Mouse (Mus musculus): ENCODE results near the gene Myo19. TPM values are rescaled to one million over a fixed set of nuclear protein-coding genes. Genes with fewer than 3 reads are reported as not detected.

Myo19 gene
- polyA plus RNA-seq, 1 experiment from 2014 or later: 8.8 TPM

- 1% methylated on average over 49 of the region's 49 CpGs for WGBS
- Histone ChIP-seq H3K36me3 (no peaks in the 10 kb centered on the region), H3K9ac (no peak within 1 kb of the TSS), H3K27me3 (peaks cover 61% of the 10 kb centered on the region), H3K4me2 (replicated peaks) (peak within 1 kb of the TSS; percentile 54), H3K4me3 (peak within 1 kb of the TSS; percentile 33), H3K27ac (no peak within 1 kb of the TSS), H3K4me1 (peaks cover 19% of the 10 kb centered on the region), H3K9me3 (replicated peaks) (no peaks in the 10 kb centered on the region)
- ATAC-seq (ENCODE audit: low FRiP score): no peak
Observed at GRCm38 (mm10) chr11:84957591-84958270, 77.8 kb downstream of the Myo19 start, which contains the start of gene Car4. TSS of gene Car4 (plus strand) at chr11:84957786.

GRCm38 (mm10) chr11:84958271-84958630, 78.3 kb downstream of the Myo19 start:
- no peak for ATAC-seq (ENCODE audit: low FRiP score)
- 3% methylated on average over 11 of the region's 11 CpGs for WGBS
- no peak overlapping the region for H3K9ac ChIP-seq
- H3K36me3 ChIP-seq: no peaks in the 10 kb centered on the region
- H3K4me1 ChIP-seq: peaks cover 19% of the 10 kb centered on the region
- peak overlapping the region; percentile 54 for H3K4me2 ChIP-seq (replicated peaks)
- peak overlapping the region; percentile 33 for H3K4me3 ChIP-seq
- no peaks in the 10 kb centered on the region for H3K9me3 ChIP-seq (replicated peaks)
- H3K27me3 ChIP-seq: peaks cover 60% of the 10 kb centered on the region
- no peak overlapping the region for H3K27ac ChIP-seq

GRCm38 (mm10) chr11:84959181-84959580, 79.2 kb downstream of the Myo19 start:
- H3K27ac ChIP-seq: no peak overlapping the region
- no peak overlapping the region for H3K9ac ChIP-seq
- no peaks in the 10 kb centered on the region for H3K9me3 ChIP-seq (replicated peaks)
- peaks cover 19% of the 10 kb centered on the region for H3K4me1 ChIP-seq
- ATAC-seq (ENCODE audit: low FRiP score): no peak
- 32% methylated on average over 5 of the region's 5 CpGs for WGBS
- no peaks in the 10 kb centered on the region for H3K36me3 ChIP-seq
- H3K4me2 ChIP-seq (replicated peaks): no peak overlapping the region
- H3K27me3 ChIP-seq: peaks cover 58% of the 10 kb centered on the region
- no peak overlapping the region for H3K4me3 ChIP-seq

- H3K4me2 ChIP-seq (replicated peaks): no peak overlapping the region
- no peak overlapping the region for H3K4me3 ChIP-seq
- peaks cover 58% of the 10 kb centered on the region for H3K27me3 ChIP-seq
- H3K9ac ChIP-seq: no peak overlapping the region
- WGBS: 0% methylated on average over 9 of the region's 9 CpGs
- H3K27ac ChIP-seq: no peak overlapping the region
- H3K4me1 ChIP-seq: peaks cover 19% of the 10 kb centered on the region
- no peak for ATAC-seq (ENCODE audit: low FRiP score)
- H3K9me3 ChIP-seq (replicated peaks): no peaks in the 10 kb centered on the region
- H3K36me3 ChIP-seq: no peaks in the 10 kb centered on the region
Observed at GRCm38 (mm10) chr11:84959701-84960181, 79.8 kb downstream of the Myo19 start.

GRCm38 (mm10) chr11:84960291-84960690, 80.3 kb downstream of the Myo19 start:
- Histone ChIP-seq H3K4me1 (peaks cover 19% of the 10 kb centered on the region), H3K4me3 (no peak overlapping the region), H3K9me3 (replicated peaks) (no peaks in the 10 kb centered on the region), H3K9ac (no peak overlapping the region), H3K36me3 (no peaks in the 10 kb centered on the region), H3K27me3 (peaks cover 55% of the 10 kb centered on the region), H3K27ac (no peak overlapping the region), H3K4me2 (replicated peaks) (no peak overlapping the region)
- WGBS: 30% methylated on average over 3 of the region's 3 CpGs
- no peak for ATAC-seq (ENCODE audit: low FRiP score)

DNA sequence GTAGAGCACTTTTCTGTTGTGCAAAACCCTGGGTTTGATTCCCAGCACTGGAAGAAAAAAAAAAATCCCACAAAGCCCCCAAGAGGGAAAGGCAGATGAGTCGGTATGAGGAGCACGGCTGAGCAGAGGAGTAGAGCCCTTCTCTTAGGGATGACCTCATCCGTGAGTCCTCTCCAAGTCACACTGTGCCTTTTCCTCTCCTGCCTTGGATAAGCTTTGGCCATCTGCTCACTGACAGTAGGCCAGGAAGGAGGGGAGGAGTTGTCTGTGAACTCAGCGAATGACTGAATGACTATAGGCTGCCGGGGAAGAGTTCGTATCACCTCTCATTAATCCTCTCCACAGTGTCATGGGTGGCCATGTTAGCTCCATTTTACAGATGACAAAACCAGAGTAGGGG, 80.8 kb downstream of the Myo19 start:
- no peak overlapping the region for H3K4me2 ChIP-seq (replicated peaks)
- no peak overlapping the region for H3K9ac ChIP-seq
- H3K36me3 ChIP-seq: no peaks in the 10 kb centered on the region
- no peaks in the 10 kb centered on the region for H3K9me3 ChIP-seq (replicated peaks)
- peaks cover 53% of the 10 kb centered on the region for H3K27me3 ChIP-seq
- WGBS: 73% methylated on average over 6 of the region's 6 CpGs
- H3K27ac ChIP-seq: no peak overlapping the region
- peaks cover 19% of the 10 kb centered on the region for H3K4me1 ChIP-seq
- no peak overlapping the region for H3K4me3 ChIP-seq
- no peak for ATAC-seq (ENCODE audit: low FRiP score)

Small RNA genes lying within 50 kb of the gene (microRNA-seq; reads per million reads assigned to microRNA genes)
- gene Gm23564: not detected

Other genes with a start within 250 kb of the Myo19 start
- 7.9 and 11.0 TPM in 2 replicates for gene Mrm1, start 60.6 kb upstream of the Myo19 start, polyA plus RNA-seq (2016; fragmentation: Nextera tagmentation; extraction: Ambion mirVana)
- gene Dhrs11, start 51.2 kb upstream of the Myo19 start, polyA plus RNA-seq (2016; fragmentation: Nextera tagmentation; extraction: Ambion mirVana): 9.1 and 11.4 TPM in 2 replicates
- 76.1 and 85.0 TPM in 2 replicates for gene Ggnbp2, start 9.3 kb upstream of the Myo19 start, polyA plus RNA-seq (2016; fragmentation: Nextera tagmentation; extraction: Ambion mirVana)
- gene Pigw, start 137 bp downstream of the Myo19 start, polyA plus RNA-seq (2016; fragmentation: Nextera tagmentation; extraction: Ambion mirVana): 2.6 and 2.7 TPM in 2 replicates
- 55.4 and 56.4 TPM in 2 replicates for gene Znhit3, start 36.2 kb downstream of the Myo19 start, polyA plus RNA-seq (2016; fragmentation: Nextera tagmentation; extraction: Ambion mirVana)
- gene Car4, start 77.6 kb downstream of the Myo19 start, polyA plus RNA-seq (2016; fragmentation: Nextera tagmentation; extraction: Ambion mirVana): 3.2 and 3.9 TPM in 2 replicates

Data from hindbrain, embryonic 12.5 days (tissue).